Mouse (Mus musculus): ENCODE results near the gene E4f1.

The E4f1 gene

DNA sequence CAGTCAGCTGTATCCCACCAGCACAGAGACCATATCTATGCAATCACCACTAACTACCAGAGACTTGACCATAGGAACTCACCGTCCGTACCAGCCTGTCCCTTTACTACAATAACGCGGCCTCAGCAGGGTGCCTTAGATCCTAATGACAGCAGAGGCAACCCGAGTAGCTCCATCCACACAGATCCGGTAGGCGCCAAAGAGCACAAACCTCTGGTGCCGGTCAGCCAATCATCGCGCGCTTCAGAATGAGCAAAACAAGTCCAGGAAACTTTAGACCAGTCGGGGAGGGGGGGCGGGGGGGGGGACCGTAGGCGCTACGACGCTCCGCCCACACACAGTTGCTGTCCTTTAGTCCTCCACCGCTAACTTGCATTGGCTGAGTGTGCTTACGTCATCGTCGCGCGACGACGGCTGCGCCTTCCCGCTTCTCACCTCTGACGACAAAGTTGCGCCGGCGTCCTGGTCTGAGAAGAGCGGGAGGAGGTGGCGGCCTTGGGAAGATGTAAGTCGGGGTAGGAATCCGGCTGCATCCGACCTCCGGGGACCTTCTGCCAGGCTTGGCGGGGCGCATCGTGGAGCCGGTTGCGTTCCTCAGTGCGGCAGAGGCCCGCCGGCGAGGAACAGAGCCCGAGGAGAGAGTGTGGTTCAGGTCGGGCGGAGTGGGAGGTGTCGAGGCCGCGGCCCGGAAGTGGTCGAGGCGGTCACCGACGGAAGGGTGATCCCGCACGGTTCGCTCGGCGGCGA lies 55.7 kb downstream of the E4f1 start, which contains the start of gene Rnps1:
TSS of gene Rnps1 (plus strand) at position 336 of the 747 bp plus-strand sequence.
- peak; percentile 94 for DNase-seq

DNA sequence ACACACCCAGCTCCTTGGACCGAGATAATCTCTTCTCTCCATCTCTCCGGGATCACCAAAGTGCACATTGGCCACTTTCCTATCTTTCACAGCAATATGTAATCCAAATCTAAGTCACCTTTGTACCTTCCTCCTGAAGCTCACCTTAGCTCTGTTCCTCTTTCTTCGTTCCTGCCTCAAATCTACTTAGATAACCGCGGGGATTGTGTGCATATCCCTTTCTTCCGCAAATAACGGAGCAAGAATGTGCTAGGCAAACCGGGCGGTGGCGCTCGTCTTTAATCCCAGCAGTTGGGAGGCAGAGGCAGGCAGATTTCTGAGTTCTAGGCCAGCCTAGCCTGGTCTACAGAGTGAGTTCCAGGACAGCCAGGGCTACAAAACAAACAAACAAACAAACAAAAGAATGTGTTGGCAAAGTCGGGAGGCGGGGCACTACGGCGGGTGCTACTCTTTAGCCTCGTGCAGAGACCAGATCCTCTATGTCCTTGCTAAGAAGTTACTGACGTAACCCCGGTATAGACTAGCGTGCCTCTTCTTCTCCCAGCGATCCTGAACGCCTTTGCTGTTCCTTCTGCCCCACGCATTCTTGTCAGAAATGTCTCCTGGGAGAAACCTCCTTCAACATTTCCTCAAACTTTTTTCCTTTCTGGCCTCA lies 56.4 kb downstream of the E4f1 start:
- DNase-seq = no peak

GRCm38 (mm10) chr17:24407116-24407803 lies 62.9 kb downstream of the E4f1 start:
- DNase-seq = no peak

DNA sequence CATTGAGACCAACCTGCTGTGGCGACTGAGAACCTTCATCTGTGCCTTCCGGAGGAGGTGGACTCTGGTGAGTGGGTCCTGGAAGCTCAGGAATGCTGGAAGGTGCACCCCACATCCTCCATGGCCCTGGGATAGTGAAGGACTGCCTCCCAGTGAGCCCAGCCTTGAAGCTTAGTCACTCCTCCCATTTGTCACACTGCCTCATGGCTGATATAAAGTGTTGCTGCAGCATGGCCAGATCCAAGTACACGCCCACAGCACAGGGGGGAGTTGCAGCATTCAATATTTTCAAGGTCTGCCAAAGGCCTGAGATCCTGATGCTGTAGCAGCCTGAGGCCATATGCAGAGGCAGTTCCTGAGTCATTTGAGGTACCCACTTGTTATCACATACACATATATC lies 67.7 kb downstream of the E4f1 start:
- no peak for DNase-seq

GRCm38 (mm10) chr17:24394456-24394855 lies 75.7 kb downstream of the E4f1 start:
- DNase-seq = no peak
